Mouse (Mus musculus): Measurements from ENCODE around the gene Tmem150a.

DNA sequence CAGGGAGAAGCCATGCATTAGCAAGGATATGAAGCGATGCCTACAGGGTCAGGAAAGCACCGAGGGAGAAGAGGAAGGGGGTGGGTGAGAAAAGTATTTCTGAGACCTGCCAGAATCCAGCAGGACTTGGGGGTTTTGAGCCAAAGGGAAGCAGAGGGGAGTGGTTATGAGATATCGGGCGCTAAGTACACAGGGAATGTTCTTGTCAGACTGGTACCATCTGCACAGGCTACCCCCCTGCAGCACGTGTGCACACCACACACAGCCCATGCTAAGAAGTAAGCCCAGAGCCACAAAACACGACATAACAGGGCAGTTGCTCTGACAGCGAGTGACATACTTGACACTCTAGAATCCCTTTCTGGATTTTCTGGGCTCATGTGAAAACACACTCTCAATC is 19.0 kb downstream of the Tmem150a start:
- TF ChIP-seq POLR2A (IDR thresholded peaks at IDR 0.05; ENCODE audit: control insufficient read depth, low read depth, low read length) = no peak; the same call in 1 of the 2 replicates
- TF ChIP-seq CTCF (IDR thresholded peaks at IDR 0.05; ENCODE audit: control insufficient read depth, insufficient read depth, insufficient replicate concordance, low read depth, low read length) = no peak

Data from testis, adult 2 months (tissue).